8 mouse cellular contexts compared by ENCODE assay signal in the genomic region with DNA sequence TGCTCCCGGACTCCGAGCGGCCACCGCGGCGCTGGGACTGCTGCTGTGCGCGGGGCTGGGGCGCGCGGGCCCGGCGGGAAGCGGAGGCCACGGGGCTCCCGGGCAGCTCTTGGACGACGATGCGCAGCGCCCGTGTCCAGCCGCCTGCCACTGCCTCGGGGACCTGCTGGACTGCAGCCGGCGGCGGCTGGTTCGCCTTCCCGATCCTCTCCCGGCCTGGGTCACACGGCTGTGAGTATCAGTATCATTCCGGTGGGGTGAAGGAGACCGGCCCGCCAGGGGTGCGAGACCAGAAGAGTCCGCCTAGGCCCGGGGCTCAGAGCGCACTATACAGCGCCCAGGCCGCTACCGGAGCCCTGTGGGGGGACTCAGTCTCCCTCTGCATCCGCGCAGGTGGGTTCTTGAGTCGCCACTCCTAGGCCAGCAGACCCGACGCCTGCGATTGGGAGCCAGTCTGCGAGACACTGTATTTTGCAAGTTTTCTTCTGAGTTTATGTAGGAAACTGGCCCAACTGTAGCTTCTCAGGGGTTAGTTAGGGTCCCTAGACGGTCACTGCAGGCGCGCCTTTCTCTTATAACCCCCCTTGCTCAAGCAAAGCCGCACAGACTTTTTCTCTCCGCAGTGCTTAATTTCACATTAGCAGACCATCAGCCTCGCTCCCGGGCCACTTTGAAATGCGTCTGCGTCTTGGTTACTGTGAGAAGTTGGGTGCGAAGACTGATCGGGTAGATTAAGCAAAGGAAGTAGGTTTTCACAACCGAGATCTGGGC. TPM values are rescaled to one million over a fixed set of nuclear protein-coding genes. Genes with fewer than 3 reads are reported as not detected.
DNase-seq lines count a peak whose midpoint lies in the region; ATAC-seq and TF ChIP-seq lines count a peak whose summit lies in the region.

No protein-coding gene starts in this region.

- peak overlapping the region; percentile 68 for H3K4me2 ChIP-seq in intestine, embryonic 14.5 days (ENCODE audit: low read length)
- H3K4me2 ChIP-seq in liver, embryonic 14.5 days (ENCODE audit: low read depth), result peak overlapping the region; percentile 61

- peak overlapping the region; percentile 95 for H3K27ac ChIP-seq in intestine, embryonic 14.5 days (ENCODE audit: low read depth)
- no peak overlapping the region for H3K27ac ChIP-seq in liver, embryonic 14.5 days

- peak overlapping the region; percentile 77 for H3K4me3 ChIP-seq in intestine, embryonic 14.5 days (ENCODE audit: low read depth, low read length)
- H3K4me3 ChIP-seq in liver, embryonic 14.5 days (ENCODE audit: insufficient read depth in 1 of 2, low read depth in 2 of 2, low read length in 2 of 2), result peak overlapping the region; percentile 41 to 57

- WGBS in intestine, embryonic 14.5 days, result under 1% methylated on average over 58 of the region's 59 CpGs
- 2% methylated on average over 55 of the region's 59 CpGs for WGBS in liver, embryonic 14.5 days (ENCODE audit: insufficient replicate concordance)

- peaks cover 23% of the 10 kb centered on the region for H3K4me1 ChIP-seq in intestine, embryonic 14.5 days (replicated peaks; ENCODE audit: control insufficient read depth, insufficient read depth, low read length)
- no peaks in the 10 kb centered on the region for H3K4me1 ChIP-seq in liver, embryonic 14.5 days (replicated peaks; ENCODE audit: control insufficient read depth in 2 of 2, insufficient read depth in 2 of 2, low read length in 1 of 2)

- H3K36me3 ChIP-seq in intestine, embryonic 14.5 days (ENCODE audit: control insufficient read depth, insufficient read depth, low read length), result no peaks in the 10 kb centered on the region
- H3K36me3 ChIP-seq in liver, embryonic 14.5 days (replicated peaks; ENCODE audit: control insufficient read depth, insufficient read depth, low read depth), result no peaks in the 10 kb centered on the region

- TF ChIP-seq CTCF in brain, embryonic 14.5 days (IDR thresholded peaks at IDR 0.05; ENCODE audit: borderline replicate concordance, extremely low read depth, insufficient read depth, insufficient read length), result no peak
- no peak for TF ChIP-seq CTCF in liver, embryonic 14.5 days (IDR thresholded peaks at IDR 0.05; ENCODE audit: low read depth)

- H3K9me3 ChIP-seq in intestine, embryonic 14.5 days (ENCODE audit: control insufficient read depth, low read length), result no peaks in the 10 kb centered on the region
- no peaks in the 10 kb centered on the region for H3K9me3 ChIP-seq in liver, embryonic 14.5 days (ENCODE audit: control insufficient read depth, low read length)

- peak; percentile 41 for DNase-seq in left cerebral cortex, postnatal 4 days
- no peak for DNase-seq in left cerebral cortex, adult 8-10 months (ENCODE audit: low spot score in 2 of 2)
- peak; percentile 61 for DNase-seq in brain, embryonic 14.5 days (ENCODE audit: low read depth)
- DNase-seq in gastrocnemius, adult 8-10 months (ENCODE audit: low spot score in 2 of 2), result peak; percentile 34 to 50
- peak; percentile 86 for DNase-seq in intestine, embryonic 14.5 days (ENCODE audit: low spot score)
- DNase-seq in liver, embryonic 14.5 days (ENCODE audit: low read depth in 3 of 3, low spot score in 3 of 3), result no peak
- DNase-seq in natural killer cell, adult 2 months (ENCODE audit: low spot score in 2 of 2), result peak; percentile 0 to 7

- no peaks in the 10 kb centered on the region for H3K27me3 ChIP-seq in intestine, embryonic 14.5 days (replicated peaks; ENCODE audit: control insufficient read depth, insufficient read depth, low read length)
- H3K27me3 ChIP-seq in liver, embryonic 14.5 days (ENCODE audit: control insufficient read depth, insufficient read depth, low read length), result peaks cover 20% of the 10 kb centered on the region

- TF ChIP-seq EP300 in liver, embryonic 14.5 days (IDR thresholded peaks at IDR 0.05; ENCODE audit: low read depth), result no peak

- intact Hi-C loops in left cerebral cortex, postnatal 4 days (cut with DNase I), result no loop called here

- ATAC-seq in intestine, embryonic 14.5 days (replicated peaks; ENCODE audit: low FRiP score, low TSS enrichment, low read depth), result peak; percentile 47
- ATAC-seq in liver, embryonic 14.5 days (ENCODE audit: insufficient read depth), result peak; percentile 53
- no peak for ATAC-seq in CD4-positive, CD25-positive, alpha-beta regulatory T cell, adult 4 months

- no peak for TF ChIP-seq POLR2A in brain, embryonic 14.5 days (IDR thresholded peaks at IDR 0.05; ENCODE audit: borderline replicate concordance, extremely low read depth, insufficient read depth, insufficient read length, poor library complexity, severe bottlenecking)

- peak overlapping the region; percentile 96 for H3K9ac ChIP-seq in intestine, embryonic 14.5 days (ENCODE audit: low read length)
- peak overlapping the region; percentile 27; the same call in 1 of the 2 replicates for H3K9ac ChIP-seq in liver, embryonic 14.5 days (replicated peaks)

RNA-seq across cellular contexts. Expression of gene Lrig3, which starts 0.7 kb away (rescaled TPM):
- total RNA-seq in left cerebral cortex, postnatal 4 days (2021), result 1 to 10 TPM; 4.4 to 4.6 TPM
- 1 to 10 TPM; 3.3 to 5.7 (median 4.1) TPM for total RNA-seq in left cerebral cortex, adult 8-10 months (2022)
- 5.8 and 8.0 TPM in 2 replicates for polyA plus RNA-seq in brain, embryonic 14.5 days (2012; rRNA removed)
- 1 to 10 TPM; 3.0 to 4.0 (median 3.6) TPM for total RNA-seq in gastrocnemius, adult 8-10 months (2022)
- 23.0 and 29.6 TPM in 2 replicates for polyA plus RNA-seq in intestine, embryonic 14.5 days (2014; fragmentation: Nextera tagmentation; extraction: Ambion mirVana)
- 0.96 and 1.1 TPM in 2 replicates for polyA plus RNA-seq in liver, embryonic 14.5 days (2012; rRNA removed)
- polyA plus RNA-seq in liver, embryonic 14.5 days (2014; fragmentation: Nextera tagmentation; extraction: Ambion mirVana), result 0.71 and 1.00 TPM in 2 replicates
- under 1 TPM; 0.16 TPM for polyA plus RNA-seq in CD4-positive, CD25-positive, alpha-beta regulatory T cell, adult 4 months (2017; shearing (Covaris generic))

Comparison
In these comparisons a context has a peak if more than half of its experiments do, and no peak if none do; other contexts are left out.
1. DNase-seq: peak in left cerebral cortex, postnatal 4 days (single experiment), brain, embryonic 14.5 days (single experiment), gastrocnemius, adult 8-10 months (2 of 2), intestine, embryonic 14.5 days (single experiment) and natural killer cell, adult 2 months (2 of 2); none in left cerebral cortex, adult 8-10 months (0 of 2) and liver, embryonic 14.5 days (0 of 3).